Mouse (Mus musculus): ENCODE measurements at regions not wholly inside any gene's neighbourhood (a gene's known extent, or its start where the extent isn't known, plus 50 kb on each side); places are given as distances from the start of the nearest gene placed in this dataset.

DNA sequence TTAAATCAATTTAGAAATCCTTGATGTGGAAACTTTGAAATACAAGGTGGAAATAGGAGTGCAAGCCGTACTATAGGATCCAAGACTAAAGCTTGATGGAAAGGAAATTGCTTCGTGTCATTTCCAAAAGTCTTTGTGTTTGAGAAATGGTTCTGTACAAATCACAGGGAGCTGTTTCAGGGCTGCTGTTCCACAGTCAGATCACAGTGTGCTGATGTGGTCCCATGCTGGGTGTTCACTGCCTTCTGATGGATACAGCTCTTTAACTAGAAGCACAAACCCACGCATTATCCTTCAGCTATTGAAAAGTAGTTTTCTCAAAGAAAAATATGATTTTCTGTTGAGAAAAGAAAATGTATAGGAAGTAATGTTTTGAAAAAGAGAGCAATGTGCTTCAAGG is 391.3 kb downstream of the Arl4a start:
- H3K9me3 ChIP-seq (ENCODE audit: control insufficient read depth, insufficient read depth, low read depth, low read length) = no peaks in the 10 kb centered on the region
- no peak for DNase-seq (ENCODE audit: low read depth, low spot score)
- H3K27ac ChIP-seq (ENCODE audit: insufficient read depth, low read depth, low read length, poor library complexity, severe bottlenecking) = no peak overlapping the region
- no peaks in the 10 kb centered on the region for H3K36me3 ChIP-seq (ENCODE audit: control insufficient read depth, insufficient read depth, low read length, poor library complexity, severe bottlenecking)
- in situ Hi-C loops (cut with MboI; ENCODE audit: low sequenced_read_pairs in 2 of 2, unreplicated experiment in 2 of 2) = no loop called here
- H3K4me1 ChIP-seq (ENCODE audit: control insufficient read depth in 2 of 2, insufficient read depth in 2 of 2, low read length in 2 of 2, poor library complexity in 1 of 2) = no peaks in the 10 kb centered on the region
- H3K4me3 ChIP-seq (ENCODE audit: insufficient read depth in 1 of 2, low read depth in 1 of 2, low read length in 2 of 2, poor library complexity in 1 of 2, severe bottlenecking in 1 of 2) = no peak overlapping the region
- H3K9ac ChIP-seq (ENCODE audit: insufficient read depth, low read depth, low read length, poor library complexity, severe bottlenecking) = no peak overlapping the region
- TF ChIP-seq HCFC1 (IDR thresholded peaks at IDR 0.05; ENCODE audit: borderline replicate concordance, insufficient read depth, low read length) (no peak), MAFK (IDR thresholded peaks at IDR 0.05; ENCODE audit: insufficient read depth, low read depth, low read length) (no peak), ZC3H11A (IDR thresholded peaks at IDR 0.05; ENCODE audit: borderline replicate concordance, low read depth, low read length) (no peak), CHD2 (IDR thresholded peaks at IDR 0.05; ENCODE audit: low read depth, low read length) (no peak), ZNF384 (IDR thresholded peaks at IDR 0.05; ENCODE audit: low read depth, low read length) (no peak)

DNA sequence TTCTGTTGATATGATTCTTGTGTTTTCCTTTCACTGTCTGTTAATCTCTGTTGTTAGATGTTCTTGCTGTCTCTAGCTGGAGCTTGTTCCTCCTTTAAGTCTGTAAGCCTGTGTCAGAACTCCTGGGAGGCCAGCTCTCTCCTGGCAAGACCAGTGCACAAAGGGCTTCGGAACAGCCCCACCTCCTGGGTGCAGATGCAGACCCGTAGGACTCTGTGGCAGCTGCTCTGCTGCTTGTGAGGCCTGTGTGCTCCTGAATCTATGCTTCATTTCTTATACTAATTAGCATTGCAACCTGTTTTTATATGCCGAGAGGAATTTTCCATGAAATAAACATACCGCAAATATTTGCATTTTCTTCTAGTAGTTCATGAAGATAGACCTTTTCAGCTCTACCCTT is 392.2 kb downstream of the Arl4a start:
- TF ChIP-seq HCFC1 (IDR thresholded peaks at IDR 0.05; ENCODE audit: borderline replicate concordance, insufficient read depth, low read length) (no peak), ZC3H11A (IDR thresholded peaks at IDR 0.05; ENCODE audit: borderline replicate concordance, low read depth, low read length) (no peak), MAFK (IDR thresholded peaks at IDR 0.05; ENCODE audit: insufficient read depth, low read depth, low read length) (no peak), ZNF384 (IDR thresholded peaks at IDR 0.05; ENCODE audit: low read depth, low read length) (no peak), CHD2 (IDR thresholded peaks at IDR 0.05; ENCODE audit: low read depth, low read length) (no peak)
- DNase-seq (ENCODE audit: low read depth, low spot score) = no peak
- Histone ChIP-seq H3K9ac (ENCODE audit: insufficient read depth, low read depth, low read length, poor library complexity, severe bottlenecking) (no peak overlapping the region), H3K9me3 (ENCODE audit: control insufficient read depth, insufficient read depth, low read depth, low read length) (no peaks in the 10 kb centered on the region), H3K4me3 (ENCODE audit: insufficient read depth in 1 of 2, low read depth in 1 of 2, low read length in 2 of 2, poor library complexity in 1 of 2, severe bottlenecking in 1 of 2) (no peak overlapping the region), H3K27ac (ENCODE audit: insufficient read depth, low read depth, low read length, poor library complexity, severe bottlenecking) (no peak overlapping the region), H3K4me1 (ENCODE audit: control insufficient read depth in 2 of 2, insufficient read depth in 2 of 2, low read length in 2 of 2, poor library complexity in 1 of 2) (no peaks in the 10 kb centered on the region), H3K36me3 (ENCODE audit: control insufficient read depth, insufficient read depth, low read length, poor library complexity, severe bottlenecking) (no peaks in the 10 kb centered on the region)
- in situ Hi-C loops (cut with MboI; ENCODE audit: low sequenced_read_pairs in 2 of 2, unreplicated experiment in 2 of 2) = no loop called here

DNA sequence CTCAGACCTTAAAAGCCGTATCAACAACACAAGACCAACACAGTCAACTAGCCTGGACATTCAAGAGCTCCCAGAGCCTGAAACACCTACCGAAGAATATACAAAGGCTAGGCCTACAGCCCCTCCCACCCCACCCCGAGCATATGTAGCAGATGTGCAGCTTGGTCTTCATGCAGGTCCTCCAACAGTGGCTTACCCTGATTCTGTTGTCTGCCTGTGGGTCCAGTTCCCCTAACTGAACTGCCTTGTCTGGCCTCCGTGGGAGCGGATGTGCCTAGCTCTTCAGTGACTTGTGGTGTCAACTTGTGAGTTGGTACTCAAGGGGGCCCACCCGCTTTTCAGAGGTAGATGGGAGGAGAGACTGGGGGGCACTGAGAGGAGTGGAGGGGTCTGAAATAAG is 398.6 kb downstream of the Arl4a start:
- no peak for TF ChIP-seq CHD2 (IDR thresholded peaks at IDR 0.05; ENCODE audit: low read depth, low read length)
- no peak for TF ChIP-seq MAFK (IDR thresholded peaks at IDR 0.05; ENCODE audit: insufficient read depth, low read depth, low read length)
- TF ChIP-seq ZC3H11A (IDR thresholded peaks at IDR 0.05; ENCODE audit: borderline replicate concordance, low read depth, low read length) = no peak
- no peak for TF ChIP-seq ZNF384 (IDR thresholded peaks at IDR 0.05; ENCODE audit: low read depth, low read length)
- no peak for TF ChIP-seq HCFC1 (IDR thresholded peaks at IDR 0.05; ENCODE audit: borderline replicate concordance, insufficient read depth, low read length)
- Histone ChIP-seq H3K27ac (ENCODE audit: insufficient read depth, low read depth, low read length, poor library complexity, severe bottlenecking) (no peak overlapping the region), H3K36me3 (ENCODE audit: control insufficient read depth, insufficient read depth, low read length, poor library complexity, severe bottlenecking) (no peaks in the 10 kb centered on the region), H3K9ac (ENCODE audit: insufficient read depth, low read depth, low read length, poor library complexity, severe bottlenecking) (no peak overlapping the region), H3K4me3 (ENCODE audit: insufficient read depth in 1 of 2, low read depth in 1 of 2, low read length in 2 of 2, poor library complexity in 1 of 2, severe bottlenecking in 1 of 2) (no peak overlapping the region), H3K4me1 (ENCODE audit: control insufficient read depth in 2 of 2, insufficient read depth in 2 of 2, low read length in 2 of 2, poor library complexity in 1 of 2) (no peaks in the 10 kb centered on the region), H3K9me3 (ENCODE audit: control insufficient read depth, insufficient read depth, low read depth, low read length) (no peaks in the 10 kb centered on the region)
- DNase-seq (ENCODE audit: low read depth, low spot score) = no peak
- in situ Hi-C loops (cut with MboI; ENCODE audit: low sequenced_read_pairs in 2 of 2, unreplicated experiment in 2 of 2) = no loop called here

DNA sequence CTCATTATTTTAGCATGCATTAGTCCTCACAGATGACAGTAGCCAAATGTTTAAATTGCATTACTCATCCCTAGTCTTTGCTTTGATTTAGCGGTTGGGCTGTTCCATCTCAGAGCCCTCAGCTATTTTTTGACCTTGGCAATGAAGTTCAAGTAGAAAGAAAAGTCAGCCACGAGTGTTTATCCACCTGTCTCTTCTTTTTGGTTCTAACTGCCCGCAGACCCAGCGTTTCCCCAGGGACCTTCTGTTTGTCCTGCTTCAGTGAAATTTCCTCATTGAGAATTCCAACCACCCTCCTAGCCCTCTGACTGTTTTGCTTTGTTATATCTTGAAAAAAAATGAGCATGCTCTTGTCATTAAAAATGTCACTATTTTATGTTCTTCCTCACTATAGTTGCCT is 403.5 kb downstream of the Arl4a start:
- DNase-seq (ENCODE audit: low read depth, low spot score) = no peak
- TF ChIP-seq MAFK (IDR thresholded peaks at IDR 0.05; ENCODE audit: insufficient read depth, low read depth, low read length) = no peak
- no peak for TF ChIP-seq ZNF384 (IDR thresholded peaks at IDR 0.05; ENCODE audit: low read depth, low read length)
- Histone ChIP-seq H3K4me1 (ENCODE audit: control insufficient read depth in 2 of 2, insufficient read depth in 2 of 2, low read length in 2 of 2, poor library complexity in 1 of 2) (no peaks in the 10 kb centered on the region), H3K9ac (ENCODE audit: insufficient read depth, low read depth, low read length, poor library complexity, severe bottlenecking) (no peak overlapping the region), H3K9me3 (ENCODE audit: control insufficient read depth, insufficient read depth, low read depth, low read length) (no peaks in the 10 kb centered on the region), H3K27ac (ENCODE audit: insufficient read depth, low read depth, low read length, poor library complexity, severe bottlenecking) (no peak overlapping the region), H3K36me3 (ENCODE audit: control insufficient read depth, insufficient read depth, low read length, poor library complexity, severe bottlenecking) (no peaks in the 10 kb centered on the region), H3K4me3 (ENCODE audit: insufficient read depth in 1 of 2, low read depth in 1 of 2, low read length in 2 of 2, poor library complexity in 1 of 2, severe bottlenecking in 1 of 2) (no peak overlapping the region)
- in situ Hi-C loops (cut with MboI; ENCODE audit: low sequenced_read_pairs in 2 of 2, unreplicated experiment in 2 of 2) = no loop called here

DNA sequence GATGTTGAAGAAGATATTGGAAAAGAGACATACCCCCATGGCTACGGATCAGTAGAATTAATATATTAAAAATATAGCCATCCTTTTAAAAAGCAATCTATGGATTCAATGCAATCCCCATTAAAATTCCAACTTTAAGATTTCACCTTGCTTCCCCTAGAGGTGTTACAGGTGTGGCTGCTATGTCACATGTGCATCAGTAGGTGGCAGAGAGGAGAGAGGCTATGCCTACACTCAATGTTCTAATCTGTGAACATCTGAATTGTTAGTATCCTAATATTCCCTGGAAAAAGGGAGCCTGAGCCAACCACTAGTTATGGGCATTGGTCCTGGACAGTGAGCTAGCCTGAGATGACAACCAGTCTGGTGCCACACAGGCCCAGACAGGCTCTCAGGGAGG is 416.6 kb downstream of the Arl4a start:
- in situ Hi-C loops (cut with MboI; ENCODE audit: low sequenced_read_pairs in 2 of 2, unreplicated experiment in 2 of 2) = no loop called here
- DNase-seq (ENCODE audit: low read depth, low spot score) = no peak
- H3K9ac ChIP-seq (ENCODE audit: insufficient read depth, low read depth, low read length, poor library complexity, severe bottlenecking) = no peak overlapping the region
- H3K27ac ChIP-seq (ENCODE audit: insufficient read depth, low read depth, low read length, poor library complexity, severe bottlenecking) = no peak overlapping the region
- H3K9me3 ChIP-seq (ENCODE audit: control insufficient read depth, insufficient read depth, low read depth, low read length) = no peaks in the 10 kb centered on the region
- TF ChIP-seq HCFC1 (IDR thresholded peaks at IDR 0.05; ENCODE audit: borderline replicate concordance, insufficient read depth, low read length) (no peak), CHD2 (IDR thresholded peaks at IDR 0.05; ENCODE audit: low read depth, low read length) (no peak), MAFK (IDR thresholded peaks at IDR 0.05; ENCODE audit: insufficient read depth, low read depth, low read length) (no peak), ZC3H11A (IDR thresholded peaks at IDR 0.05; ENCODE audit: borderline replicate concordance, low read depth, low read length) (no peak), ZNF384 (IDR thresholded peaks at IDR 0.05; ENCODE audit: low read depth, low read length) (no peak)
- H3K36me3 ChIP-seq (ENCODE audit: control insufficient read depth, insufficient read depth, low read length, poor library complexity, severe bottlenecking) = no peaks in the 10 kb centered on the region
- no peaks in the 10 kb centered on the region for H3K4me1 ChIP-seq (ENCODE audit: control insufficient read depth in 2 of 2, insufficient read depth in 2 of 2, low read length in 2 of 2, poor library complexity in 1 of 2)
- H3K4me3 ChIP-seq (ENCODE audit: insufficient read depth in 1 of 2, low read depth in 1 of 2, low read length in 2 of 2, poor library complexity in 1 of 2, severe bottlenecking in 1 of 2) = no peak overlapping the region
